Comparison of ENCODE assay signal across 18 mouse cellular contexts in genomic region chr10:75482919-75483483, GRCm38 (mm10).
"Had no signal": no experiment of that assay in that cellular context is flagged by ENCODE, and none has a peak within 500 bp of the region (broad histone marks: within the 10 kb centered on the region; RNA-seq: fewer than 3 reads in every experiment).

No protein-coding gene starts in this region.

- H3K4me1 ChIP-seq: neural tube, embryonic 13.5 days; neural tube, embryonic 15.5 days had no signal

- H3K4me2 ChIP-seq: lung, embryonic 14.5 days; midbrain, embryonic 11.5 days; neural tube, embryonic 13.5 days; neural tube, embryonic 15.5 days had no signal

- H3K27ac ChIP-seq: macrophage; neural tube, embryonic 13.5 days; neural tube, embryonic 15.5 days had no signal

- H3K4me3 ChIP-seq: megakaryocyte, embryonic 14.5 days; neural tube, embryonic 13.5 days; neural tube, embryonic 15.5 days had no signal

- ATAC-seq: midbrain, embryonic 16.5 days had no signal

- H3K9ac ChIP-seq: lung, embryonic 14.5 days; neural tube, embryonic 13.5 days; neural tube, embryonic 15.5 days had no signal

- H3K27me3 ChIP-seq: neural tube, embryonic 13.5 days; neural tube, embryonic 15.5 days had no signal

- H3K36me3 ChIP-seq: neural tube, embryonic 13.5 days; neural tube, embryonic 15.5 days had no signal

- DNase-seq: lung, adult 18-20 months; lung, embryonic 14.5 days; lung, postnatal 10 days; midbrain, embryonic 14.5 days; retina, postnatal 1 day; right cerebral cortex, adult 18-20 months; right cerebral cortex, postnatal 25 days; right cerebral cortex, postnatal 4 days; spleen, adult 18-20 months; thymus, adult 18-20 months; thymus, postnatal 14 days; thymus, postnatal 36 days had no signal

- H3K9me3 ChIP-seq: neural tube, embryonic 13.5 days; neural tube, embryonic 15.5 days had no signal
